Mouse (Mus musculus) adrenal gland, adult 2 months (tissue): ENCODE measurements around the gene Gm45618. TPM values are rescaled to one million over a fixed set of nuclear protein-coding genes. Genes with fewer than 3 reads are reported as not detected.

Source experiments
- DNase-seq: peaks from one replicate; pipeline ENCODE4 v3.0.0; 2021
- polyA plus RNA-seq: library from polyadenylated mRNA; depleted of rRNA; stranded (reverse); fragments of >200 nt; gene quantifications from 2 replicates; pipeline ENCODE4 v1.2.3, GENCODE M21; 2012
- total RNA-seq, 2 experiments: library from RNA; stranded (reverse); gene quantifications; 2 replicates each; pipeline ENCODE4 v1.2.3; 2021

The Gm45618 gene
- total and polyA plus RNA-seq, 3 experiments = not detected

- DNase-seq = peak; percentile 48
These were observed 26.0 kb downstream of the Gm45618 start for GRCm38 (mm10) chr7:142094301-142095143.

- DNase-seq = no peak
These were observed 26.8 kb downstream of the Gm45618 start for GRCm38 (mm10) chr7:142093696-142094240.

GRCm38 (mm10) chr7:142092991-142093390 is 27.5 kb downstream of the Gm45618 start:
- no peak for DNase-seq

GRCm38 (mm10) chr7:142091848-142092247 is 28.7 kb downstream of the Gm45618 start:
- no peak for DNase-seq

GRCm38 (mm10) chr7:142089648-142090447 is 30.7 kb downstream of the Gm45618 start:
- no peak for DNase-seq

GRCm38 (mm10) chr7:142088886-142089285 is 31.6 kb downstream of the Gm45618 start:
- peak; percentile 86 for DNase-seq

GRCm38 (mm10) chr7:142087069-142087652 is 33.4 kb downstream of the Gm45618 start:
- DNase-seq = no peak

- DNase-seq = no peak
These were observed 34.2 kb downstream of the Gm45618 start for GRCm38 (mm10) chr7:142086159-142086905.

GRCm38 (mm10) chr7:142084820-142085219 is 35.7 kb downstream of the Gm45618 start:
- DNase-seq = peak; percentile 95

GRCm38 (mm10) chr7:142084395-142084794 is 36.1 kb downstream of the Gm45618 start:
- no peak for DNase-seq

GRCm38 (mm10) chr7:142083588-142084317 is 36.8 kb downstream of the Gm45618 start:
- DNase-seq = peak; percentile 65

- DNase-seq = no peak
These were observed 37.9 kb downstream of the Gm45618 start for GRCm38 (mm10) chr7:142082607-142083006.

GRCm38 (mm10) chr7:142082179-142082578 is 38.4 kb downstream of the Gm45618 start:
- no peak for DNase-seq

GRCm38 (mm10) chr7:142081736-142082135 is 38.8 kb downstream of the Gm45618 start:
- no peak for DNase-seq

GRCm38 (mm10) chr7:142080876-142081275 is 39.7 kb downstream of the Gm45618 start:
- DNase-seq = no peak

- no peak for DNase-seq
These were observed 41.2 kb downstream of the Gm45618 start for GRCm38 (mm10) chr7:142079365-142079764.

GRCm38 (mm10) chr7:142077138-142077537 is 43.4 kb downstream of the Gm45618 start:
- DNase-seq = no peak

- no peak for DNase-seq
These were observed 46.2 kb downstream of the Gm45618 start for GRCm38 (mm10) chr7:142074146-142074886.

GRCm38 (mm10) chr7:142071717-142072116 is 48.8 kb downstream of the Gm45618 start:
- DNase-seq = no peak

GRCm38 (mm10) chr7:142071212-142071578 is 49.3 kb downstream of the Gm45618 start:
- no peak for DNase-seq
